Mouse (Mus musculus): ENCODE measurements around the gene Srl.
A peak's percentile ranks its signal among the peaks of the same experiment; 100 is the strongest.

DNA sequence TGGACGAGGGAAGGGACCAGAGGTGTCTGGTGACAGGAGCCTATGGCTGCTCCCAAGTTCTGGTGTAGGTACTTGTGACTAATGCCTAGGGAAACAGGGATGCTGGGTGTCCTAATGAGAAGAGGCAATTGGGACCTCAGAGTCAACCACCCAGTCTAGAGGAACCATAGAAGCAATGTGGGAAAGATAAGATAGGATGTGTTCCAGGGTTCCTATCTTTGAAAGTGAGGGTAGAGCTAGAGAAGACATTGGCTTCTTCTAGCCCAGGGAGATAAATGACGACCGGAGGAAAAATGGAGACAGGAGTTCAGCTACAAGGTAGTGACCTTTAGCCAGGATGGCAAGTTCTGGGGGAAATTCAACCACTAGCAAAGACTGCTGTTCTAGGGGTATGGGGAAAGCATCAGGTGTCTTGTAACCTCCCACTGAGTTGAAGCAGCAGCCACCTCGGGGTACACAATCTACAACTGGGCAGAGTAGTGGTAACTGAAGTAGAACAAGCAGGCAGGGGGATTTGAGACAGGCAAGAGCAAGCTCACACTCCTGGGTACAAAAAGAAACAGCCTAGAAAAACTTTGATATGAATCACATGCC is 20.4 kb downstream of the Srl start:
- TF ChIP-seq MAX (IDR thresholded peaks at IDR 0.05; ENCODE audit: low read length) = no peak
- no peak for TF ChIP-seq USF2 (IDR thresholded peaks at IDR 0.05; ENCODE audit: borderline replicate concordance in 1 of 2, insufficient read depth in 1 of 2, low read depth in 1 of 2, low read length in 2 of 2)
- TF ChIP-seq CTCF (IDR thresholded peaks at IDR 0.05 in 2 of 3, conservative IDR thresholded peaks at IDR 0.05 in 1 of 3; ENCODE audit: control insufficient read depth in 1 of 3, insufficient read depth in 1 of 3, low read depth in 2 of 3, low read length in 3 of 3, poor library complexity in 1 of 3, severe bottlenecking in 1 of 3) = no peak
- no peak for TF ChIP-seq POLR2A (IDR thresholded peaks at IDR 0.05; ENCODE audit: control insufficient read depth in 1 of 2, insufficient read depth in 1 of 2, low read depth in 1 of 2, low read length in 2 of 2, poor library complexity in 1 of 2)
- no peak for TF ChIP-seq MAZ (IDR thresholded peaks at IDR 0.05; ENCODE audit: low read depth, low read length)
- no peak for TF ChIP-seq CHD2 (IDR thresholded peaks at IDR 0.05; ENCODE audit: low read length)
- TF ChIP-seq ZNF384 (IDR thresholded peaks at IDR 0.05; ENCODE audit: low read depth, low read length) = no peak
- TF ChIP-seq MAFK (IDR thresholded peaks at IDR 0.05; ENCODE audit: borderline replicate concordance, low read depth, low read length) = no peak
- TF ChIP-seq SIN3A (IDR thresholded peaks at IDR 0.05; ENCODE audit: low read length) = no peak
- peak; percentile 77 for TF ChIP-seq GATA1 (IDR thresholded peaks at IDR 0.05; ENCODE audit: low read depth, low read length)

Measured in MEL (cell line).